Mouse (Mus musculus): ENCODE measurements around the gene Fam83d. TPM values are rescaled to one million over a fixed set of nuclear protein-coding genes. Genes with fewer than 3 reads are reported as not detected.

Gene Fam83d
- 1 to 10 TPM; 1.6 to 2.6 TPM for total RNA-seq (2023)

GRCm38 (mm10) chr2:158767742-158768339 is at the start of gene Fam83d:
Gene Fam83d (plus strand): TSS chr2:158768093.

GRCm38 (mm10) chr2:158794494-158795004 is 26.7 kb downstream of the Fam83d start, which contains the start of gene Dhx35:
Gene Dhx35 (plus strand): TSS chr2:158794807.

Other genes with a start within 250 kb of the Fam83d start
- not detected for gene Slc32a1, start 157.3 kb upstream of the Fam83d start, total RNA-seq (2023)
- 10 to 100 TPM; 61.7 to 62.8 TPM for gene Actr5, start 143.2 kb upstream of the Fam83d start, total RNA-seq (2023)
- 10 to 100 TPM; 85.8 to 97.1 TPM for gene Ppp1r16b, start 102.7 kb upstream of the Fam83d start, total RNA-seq (2023)
- gene Dhx35, start 26.7 kb downstream of the Fam83d start, total RNA-seq (2023) = 10 to 100 TPM; 31.1 to 35.3 TPM

Measured in T-cell, adult 66 days (primary cell).